Mouse (Mus musculus): ENCODE results near the gene Dennd4a. TPM values are rescaled to one million over a fixed set of nuclear protein-coding genes. Genes with fewer than 3 reads are reported as not detected.

Dennd4a gene
- polyA plus RNA-seq, 1 experiment from 2014 or later = 8.4 TPM

- H3K36me3 ChIP-seq (ENCODE audit: control insufficient read depth, insufficient read depth, low read length) = no peaks in the 10 kb centered on the region
- ATAC-seq (replicated peaks; ENCODE audit: insufficient number of reproducible peaks, low FRiP score, low TSS enrichment) = no peak
- H3K27me3 ChIP-seq (ENCODE audit: control insufficient read depth, insufficient read depth, low read length) = no peaks in the 10 kb centered on the region
- no peak overlapping the region for H3K9ac ChIP-seq (ENCODE audit: low read depth, low read length)
- H3K4me3 ChIP-seq (ENCODE audit: low read depth, low read length) = no peak overlapping the region
- H3K4me1 ChIP-seq (ENCODE audit: control insufficient read depth, insufficient read depth, low read length) = peaks cover 22% of the 10 kb centered on the region
- peak overlapping the region; percentile 76 for H3K27ac ChIP-seq (ENCODE audit: low read depth, low read length)
- no peak overlapping the region; the same call in 1 of the 2 replicates for H3K4me2 ChIP-seq
- no peaks in the 10 kb centered on the region for H3K9me3 ChIP-seq (replicated peaks; ENCODE audit: control insufficient read depth, low read length)
- 51% methylated on average over 4 of the region's 4 CpGs for WGBS (ENCODE audit: insufficient replicate concordance)
These were observed 37.2 kb upstream of the Dennd4a start for GRCm38 (mm10) chr9:64773936-64774335.

GRCm38 (mm10) chr9:64774411-64774811, 36.7 kb upstream of the Dennd4a start:
- Histone ChIP-seq H3K4me2 (no peak overlapping the region; the same call in 1 of the 2 replicates), H3K27ac (ENCODE audit: low read depth, low read length) (peak overlapping the region; percentile 76), H3K4me3 (ENCODE audit: low read depth, low read length) (no peak overlapping the region), H3K27me3 (ENCODE audit: control insufficient read depth, insufficient read depth, low read length) (no peaks in the 10 kb centered on the region), H3K36me3 (ENCODE audit: control insufficient read depth, insufficient read depth, low read length) (no peaks in the 10 kb centered on the region), H3K9me3 (replicated peaks; ENCODE audit: control insufficient read depth, low read length) (no peaks in the 10 kb centered on the region), H3K4me1 (ENCODE audit: control insufficient read depth, insufficient read depth, low read length) (peaks cover 22% of the 10 kb centered on the region), H3K9ac (ENCODE audit: low read depth, low read length) (no peak overlapping the region)
- 24% methylated on average over 5 of the region's 5 CpGs for WGBS (ENCODE audit: insufficient replicate concordance)
- ATAC-seq (replicated peaks; ENCODE audit: insufficient number of reproducible peaks, low FRiP score, low TSS enrichment) = no peak

DNA sequence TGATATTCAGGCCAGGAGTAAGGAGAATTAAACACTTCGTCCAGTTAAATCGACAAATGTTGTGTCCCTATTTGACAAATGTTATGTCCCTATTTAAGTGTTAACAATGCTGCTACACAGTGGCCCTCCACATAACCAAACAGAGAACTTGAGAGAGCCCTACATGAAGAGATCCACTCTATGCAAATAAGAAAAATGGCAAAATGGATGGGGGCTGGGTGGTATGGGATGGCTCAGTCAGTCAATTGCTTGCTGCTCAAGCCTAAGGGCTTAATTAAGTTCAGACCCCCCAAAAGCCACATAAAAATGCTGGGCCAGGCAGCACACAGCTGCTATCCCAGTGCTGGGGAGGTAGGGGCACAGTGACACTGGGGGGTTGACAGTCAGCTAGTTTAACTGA, 36.3 kb upstream of the Dennd4a start:
- Histone ChIP-seq H3K4me3 (ENCODE audit: low read depth, low read length) (no peak overlapping the region), H3K36me3 (ENCODE audit: control insufficient read depth, insufficient read depth, low read length) (no peaks in the 10 kb centered on the region), H3K4me2 (no peak overlapping the region), H3K9me3 (replicated peaks; ENCODE audit: control insufficient read depth, low read length) (no peaks in the 10 kb centered on the region), H3K9ac (ENCODE audit: low read depth, low read length) (no peak overlapping the region), H3K27ac (ENCODE audit: low read depth, low read length) (peak overlapping the region; percentile 76), H3K27me3 (ENCODE audit: control insufficient read depth, insufficient read depth, low read length) (no peaks in the 10 kb centered on the region), H3K4me1 (ENCODE audit: control insufficient read depth, insufficient read depth, low read length) (peaks cover 22% of the 10 kb centered on the region)
- no peak for ATAC-seq (replicated peaks; ENCODE audit: insufficient number of reproducible peaks, low FRiP score, low TSS enrichment)
- 78% methylated on average over 2 of the region's 2 CpGs for WGBS (ENCODE audit: insufficient replicate concordance)

DNA sequence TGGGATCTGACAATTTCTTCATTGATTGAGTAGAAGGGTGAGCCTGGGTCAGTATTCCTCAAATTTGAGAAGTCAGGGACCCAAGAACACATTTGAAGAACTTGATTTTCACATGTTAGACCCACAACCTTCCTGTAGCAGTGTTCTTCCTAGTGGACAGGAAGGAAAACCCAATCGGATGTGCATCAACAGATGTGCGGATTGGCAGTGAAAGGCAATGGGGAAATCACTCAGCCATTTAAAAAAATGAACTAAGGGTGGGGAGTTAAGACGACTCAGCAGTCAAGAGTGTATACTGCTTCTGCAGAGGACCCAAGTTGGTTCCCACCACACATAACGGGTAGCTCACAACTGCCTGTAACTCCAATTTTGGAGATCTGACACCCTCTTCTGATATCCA, 35.6 kb upstream of the Dennd4a start:
- H3K27me3 ChIP-seq (ENCODE audit: control insufficient read depth, insufficient read depth, low read length) = no peaks in the 10 kb centered on the region
- WGBS (ENCODE audit: insufficient replicate concordance) = 77% methylated on average over 4 of the region's 4 CpGs
- H3K27ac ChIP-seq (ENCODE audit: low read depth, low read length) = no peak overlapping the region
- no peak overlapping the region for H3K9ac ChIP-seq (ENCODE audit: low read depth, low read length)
- no peaks in the 10 kb centered on the region for H3K9me3 ChIP-seq (replicated peaks; ENCODE audit: control insufficient read depth, low read length)
- ATAC-seq (replicated peaks; ENCODE audit: insufficient number of reproducible peaks, low FRiP score, low TSS enrichment) = no peak
- H3K4me1 ChIP-seq (ENCODE audit: control insufficient read depth, insufficient read depth, low read length) = peaks cover 19% of the 10 kb centered on the region
- no peak overlapping the region for H3K4me2 ChIP-seq
- no peaks in the 10 kb centered on the region for H3K36me3 ChIP-seq (ENCODE audit: control insufficient read depth, insufficient read depth, low read length)
- H3K4me3 ChIP-seq (ENCODE audit: low read depth, low read length) = no peak overlapping the region

- H3K9me3 ChIP-seq (replicated peaks; ENCODE audit: control insufficient read depth, low read length) = no peaks in the 10 kb centered on the region
- H3K4me1 ChIP-seq (ENCODE audit: control insufficient read depth, insufficient read depth, low read length) = peaks cover 12% of the 10 kb centered on the region; the same call in 1 of the 2 replicates
- no peaks in the 10 kb centered on the region for H3K27me3 ChIP-seq (ENCODE audit: control insufficient read depth, insufficient read depth, low read length)
- no peaks in the 10 kb centered on the region for H3K36me3 ChIP-seq (ENCODE audit: control insufficient read depth, insufficient read depth, low read length)
- no peak overlapping the region for H3K4me3 ChIP-seq (ENCODE audit: low read depth, low read length)
- 77% methylated on average over 4 of the region's 4 CpGs for WGBS (ENCODE audit: insufficient replicate concordance)
- H3K9ac ChIP-seq (ENCODE audit: low read depth, low read length) = no peak overlapping the region
- H3K4me2 ChIP-seq = no peak overlapping the region
- ATAC-seq (replicated peaks; ENCODE audit: insufficient number of reproducible peaks, low FRiP score, low TSS enrichment) = no peak
- H3K27ac ChIP-seq (ENCODE audit: low read depth, low read length) = no peak overlapping the region
These were observed 33.6 kb upstream of the Dennd4a start for GRCm38 (mm10) chr9:64777441-64777987.

GRCm38 (mm10) chr9:64778151-64778550, 33.0 kb upstream of the Dennd4a start:
- no peak overlapping the region for H3K4me3 ChIP-seq (ENCODE audit: low read depth, low read length)
- 70% methylated on average over 1 of the region's 1 CpGs for WGBS (ENCODE audit: insufficient replicate concordance)
- no peak overlapping the region for H3K4me2 ChIP-seq
- no peak for ATAC-seq (replicated peaks; ENCODE audit: insufficient number of reproducible peaks, low FRiP score, low TSS enrichment)
- no peaks in the 10 kb centered on the region for H3K36me3 ChIP-seq (ENCODE audit: control insufficient read depth, insufficient read depth, low read length)
- peaks cover 11% of the 10 kb centered on the region; the same call in 1 of the 2 replicates for H3K4me1 ChIP-seq (ENCODE audit: control insufficient read depth, insufficient read depth, low read length)
- H3K27ac ChIP-seq (ENCODE audit: low read depth, low read length) = no peak overlapping the region
- no peaks in the 10 kb centered on the region for H3K9me3 ChIP-seq (replicated peaks; ENCODE audit: control insufficient read depth, low read length)
- H3K27me3 ChIP-seq (ENCODE audit: control insufficient read depth, insufficient read depth, low read length) = no peaks in the 10 kb centered on the region
- no peak overlapping the region for H3K9ac ChIP-seq (ENCODE audit: low read depth, low read length)

- Histone ChIP-seq H3K4me1 (ENCODE audit: control insufficient read depth, insufficient read depth, low read length) (0 out of 2 replicates have a peak, but pooled peaks cover 3% of the 10 kb centered on the region), H3K36me3 (ENCODE audit: control insufficient read depth, insufficient read depth, low read length) (no peaks in the 10 kb centered on the region), H3K9ac (ENCODE audit: low read depth, low read length) (no peak overlapping the region), H3K27ac (ENCODE audit: low read depth, low read length) (no peak overlapping the region), H3K4me2 (no peak overlapping the region), H3K4me3 (ENCODE audit: low read depth, low read length) (no peak overlapping the region), H3K27me3 (ENCODE audit: control insufficient read depth, insufficient read depth, low read length) (no peaks in the 10 kb centered on the region), H3K9me3 (replicated peaks; ENCODE audit: control insufficient read depth, low read length) (no peaks in the 10 kb centered on the region)
- WGBS (ENCODE audit: insufficient replicate concordance) = 31% methylated on average over 7 of the region's 7 CpGs
- ATAC-seq (replicated peaks; ENCODE audit: insufficient number of reproducible peaks, low FRiP score, low TSS enrichment) = no peak
These were observed 31.5 kb upstream of the Dennd4a start for GRCm38 (mm10) chr9:64779628-64780027.

GRCm38 (mm10) chr9:64783511-64783910, 27.6 kb upstream of the Dennd4a start:
- H3K4me3 ChIP-seq (ENCODE audit: low read depth, low read length) = no peak overlapping the region
- no peak overlapping the region for H3K4me2 ChIP-seq
- H3K9me3 ChIP-seq (replicated peaks; ENCODE audit: control insufficient read depth, low read length) = no peaks in the 10 kb centered on the region
- no peaks in the 10 kb centered on the region for H3K36me3 ChIP-seq (ENCODE audit: control insufficient read depth, insufficient read depth, low read length)
- WGBS (ENCODE audit: insufficient replicate concordance) = 88% methylated on average over 7 of the region's 7 CpGs
- H3K27ac ChIP-seq (ENCODE audit: low read depth, low read length) = no peak overlapping the region
- ATAC-seq (replicated peaks; ENCODE audit: insufficient number of reproducible peaks, low FRiP score, low TSS enrichment) = no peak
- no peak overlapping the region for H3K9ac ChIP-seq (ENCODE audit: low read depth, low read length)
- H3K27me3 ChIP-seq (ENCODE audit: control insufficient read depth, insufficient read depth, low read length) = no peaks in the 10 kb centered on the region
- no peaks in the 10 kb centered on the region for H3K4me1 ChIP-seq (ENCODE audit: control insufficient read depth, insufficient read depth, low read length)

DNA sequence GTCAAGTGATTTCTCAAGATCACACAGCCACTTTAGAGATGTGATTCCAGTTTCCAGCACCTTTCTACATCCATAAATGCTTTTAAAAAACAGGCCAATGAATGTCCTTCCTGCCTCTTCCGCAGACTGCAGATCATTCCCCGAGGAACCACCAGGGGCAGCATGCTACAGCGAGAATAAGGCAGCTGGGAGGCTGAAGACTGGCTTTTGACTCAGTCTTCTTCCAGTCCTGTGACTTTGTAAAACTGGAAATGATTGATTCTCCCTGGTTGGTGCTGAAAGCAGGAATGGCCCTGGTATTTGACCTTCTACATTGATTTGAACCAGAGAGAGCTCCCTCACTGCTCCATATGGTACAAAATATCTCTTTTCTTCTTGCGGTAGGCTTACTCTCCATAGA, 26.3 kb upstream of the Dennd4a start:
- ATAC-seq (replicated peaks; ENCODE audit: insufficient number of reproducible peaks, low FRiP score, low TSS enrichment) = no peak
- Histone ChIP-seq H3K4me1 (ENCODE audit: control insufficient read depth, insufficient read depth, low read length) (no peaks in the 10 kb centered on the region), H3K4me2 (no peak overlapping the region), H3K36me3 (ENCODE audit: control insufficient read depth, insufficient read depth, low read length) (no peaks in the 10 kb centered on the region), H3K27me3 (ENCODE audit: control insufficient read depth, insufficient read depth, low read length) (no peaks in the 10 kb centered on the region), H3K9ac (ENCODE audit: low read depth, low read length) (no peak overlapping the region), H3K4me3 (ENCODE audit: low read depth, low read length) (no peak overlapping the region), H3K9me3 (replicated peaks; ENCODE audit: control insufficient read depth, low read length) (no peaks in the 10 kb centered on the region), H3K27ac (ENCODE audit: low read depth, low read length) (no peak overlapping the region)
- 28% methylated on average over 4 of the region's 4 CpGs for WGBS (ENCODE audit: insufficient replicate concordance)

All from heart, embryonic 11.5 days (tissue).